Mouse (Mus musculus) intestine, embryonic 14.5 days (tissue): ENCODE results near the gene Phf21a. TPM values are rescaled to one million over a fixed set of nuclear protein-coding genes. Genes with fewer than 3 reads are reported as not detected.
A peak's percentile ranks its signal among the peaks of the same experiment; 100 is the strongest.

ENCODE experiments used
- ATAC-seq: fragments of 200-750 bp; cut with Nextera tagmentation; replicated peaks from 2 replicates; pipeline ENCODE4 v1.8.0; 2017; ENCODE audit warnings: low read depth, moderate number of reproducible peaks, moderate TSS enrichment, moderate library complexity; ENCODE audit not compliant: low FRiP score, low TSS enrichment
- DNase-seq: peaks from one replicate; pipeline ENCODE4 v3.0.0-alpha.2; 2018; ENCODE audit warnings: low spot score
- H3K27ac ChIP-seq: fragments of 300-500 bp; sonication (generic); 2 replicates; pipeline ENCODE4 v1.5.1; 2014; ENCODE audit warnings: low read depth, mild to moderate bottlenecking, control low read depth
- H3K27me3 ChIP-seq: fragments of 300-500 bp; sonication (generic); replicated peaks from 2 replicates; pipeline ENCODE4 v1.6.1; 2014; ENCODE audit warnings: low read length, control low read depth; ENCODE audit not compliant: control insufficient read depth, insufficient read depth
- H3K36me3 ChIP-seq: fragments of 300-500 bp; sonication (generic); 2 replicates; pipeline ENCODE4 v1.6.1; 2014; ENCODE audit warnings: low read length, control low read depth; ENCODE audit not compliant: control insufficient read depth, insufficient read depth
- H3K4me1 ChIP-seq: fragments of 300-500 bp; sonication (generic); replicated peaks from 2 replicates; pipeline ENCODE4 v1.6.1; 2014; ENCODE audit warnings: low read length, control low read depth, mixed read lengths; ENCODE audit not compliant: control insufficient read depth, insufficient read depth
- H3K4me2 ChIP-seq: fragments of 300-500 bp; sonication (generic); 2 replicates; pipeline ENCODE4 v1.6.1; 2014; ENCODE audit warnings: low read length
- H3K4me3 ChIP-seq: fragments of 300-500 bp; sonication (generic); 2 replicates; pipeline ENCODE4 v1.5.1; 2014; ENCODE audit warnings: low read depth, low read length, control low read depth, mixed read lengths
- H3K9ac ChIP-seq: fragments of 300-500 bp; sonication (generic); 2 replicates; pipeline ENCODE4 v1.6.1; 2014; ENCODE audit warnings: mild to moderate bottlenecking, low read length
- H3K9me3 ChIP-seq: fragments of 300-500 bp; sonication (generic); 2 replicates; pipeline ENCODE4 v1.6.1; 2016; ENCODE audit warnings: low read length, control low read depth; ENCODE audit not compliant: control insufficient read depth
- WGBS: fragments of 180-500 bp; shearing (Covaris S2); extraction: QIAGEN DNeasy Blood & Tissue Kit; methylation state at CpG from one replicate; pipeline ENCODE4 v1.1.7; 2014; 5-methylcytosine and 5-hydroxymethylcytosine counted together
- polyA plus RNA-seq: library from polyadenylated mRNA; unstranded; fragments of >200 nt; fragmentation: Nextera tagmentation; extraction: Ambion mirVana; gene quantifications from 2 replicates; pipeline ENCODE4 v1.2.1, GENCODE M21; 2014

Phf21a gene
- polyA plus RNA-seq, 1 experiment from 2014 or later, result 27.5 TPM

DNA sequence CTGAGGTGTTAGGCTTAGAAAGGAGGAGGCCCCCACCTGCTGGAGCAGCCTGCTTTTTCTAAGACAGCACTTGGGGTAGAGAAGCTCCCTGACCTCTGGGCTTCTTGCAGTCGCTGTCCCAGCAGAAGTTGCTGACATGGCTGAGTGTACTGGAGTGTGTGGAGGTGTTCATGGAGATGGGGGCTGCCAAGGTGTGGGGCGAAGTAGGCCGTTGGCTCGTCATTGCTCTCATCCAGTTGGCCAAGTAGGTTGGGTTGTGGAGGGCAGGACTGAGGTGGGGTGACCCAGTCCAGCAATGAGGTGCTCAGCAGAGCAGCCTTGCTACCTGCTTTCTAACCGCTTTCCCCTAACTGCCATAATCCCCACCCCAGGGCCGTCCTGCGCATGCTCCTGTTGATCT, 284.4 kb downstream of the Phf21a start:
- Histone ChIP-seq H3K27me3 (no peaks in the 10 kb centered on the region), H3K9ac (no peak overlapping the region), H3K4me1 (peaks cover 14% of the 10 kb centered on the region), H3K36me3 (peaks cover 46% of the 10 kb centered on the region), H3K4me3 (no peak overlapping the region), H3K27ac (no peak overlapping the region), H3K9me3 (no peaks in the 10 kb centered on the region), H3K4me2 (no peak overlapping the region)
- DNase-seq (no peak), ATAC-seq (no peak)
- 91% methylated on average over 7 of the region's 7 CpGs for WGBS

- WGBS, result 79% methylated on average over 17 of the region's 17 CpGs
- Histone ChIP-seq H3K9ac (no peak overlapping the region), H3K4me1 (peaks cover 8% of the 10 kb centered on the region), H3K9me3 (no peaks in the 10 kb centered on the region), H3K4me3 (no peak overlapping the region), H3K27me3 (no peaks in the 10 kb centered on the region), H3K4me2 (no peak overlapping the region), H3K27ac (no peak overlapping the region), H3K36me3 (peaks cover 68% of the 10 kb centered on the region)
- ATAC-seq, result no peak
- no peak for DNase-seq
Observed at GRCm38 (mm10) chr2:92379783-92380494, 287.0 kb downstream of the Phf21a start.

- Histone ChIP-seq H3K4me3 (no peak overlapping the region), H3K9me3 (no peaks in the 10 kb centered on the region), H3K27me3 (no peaks in the 10 kb centered on the region), H3K36me3 (peaks cover 74% of the 10 kb centered on the region), H3K4me1 (peaks cover 8% of the 10 kb centered on the region), H3K9ac (no peak overlapping the region), H3K27ac (no peak overlapping the region), H3K4me2 (no peak overlapping the region)
- WGBS, result 70% methylated on average over 6 of the region's 6 CpGs
- no peak for DNase-seq
- ATAC-seq, result no peak
Observed at GRCm38 (mm10) chr2:92380495-92381050, 287.7 kb downstream of the Phf21a start.

DNA sequence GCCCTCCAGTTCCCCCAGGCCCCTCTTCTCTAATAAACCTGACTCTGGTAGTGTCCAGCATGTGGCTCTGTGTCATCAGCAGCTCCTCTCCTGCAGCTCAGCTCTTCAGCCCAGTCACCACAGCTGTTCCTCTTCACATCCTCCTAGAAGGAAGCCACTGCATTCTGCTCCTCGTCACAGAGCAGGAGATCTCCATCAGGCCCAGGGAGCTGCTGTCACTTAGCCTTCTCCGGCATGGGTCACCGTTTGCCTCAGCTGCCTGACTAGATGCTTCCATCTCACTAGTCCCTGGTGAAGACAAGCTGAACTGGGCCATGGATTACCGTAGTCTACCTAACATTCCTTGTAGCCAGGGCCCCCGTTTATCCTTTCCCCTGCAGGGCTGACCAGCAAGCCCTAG, 288.2 kb downstream of the Phf21a start:
- Histone ChIP-seq H3K9me3 (no peaks in the 10 kb centered on the region), H3K4me2 (no peak overlapping the region), H3K4me3 (no peak overlapping the region), H3K27me3 (no peaks in the 10 kb centered on the region), H3K9ac (no peak overlapping the region), H3K4me1 (peaks cover 3% of the 10 kb centered on the region), H3K27ac (0 out of 2 replicates have a peak overlapping the region, but pooled peaks have one; percentile 11), H3K36me3 (peaks cover 80% of the 10 kb centered on the region)
- 75% methylated on average over 5 of the region's 5 CpGs for WGBS
- DNase-seq (no peak), ATAC-seq (no peak)

DNA sequence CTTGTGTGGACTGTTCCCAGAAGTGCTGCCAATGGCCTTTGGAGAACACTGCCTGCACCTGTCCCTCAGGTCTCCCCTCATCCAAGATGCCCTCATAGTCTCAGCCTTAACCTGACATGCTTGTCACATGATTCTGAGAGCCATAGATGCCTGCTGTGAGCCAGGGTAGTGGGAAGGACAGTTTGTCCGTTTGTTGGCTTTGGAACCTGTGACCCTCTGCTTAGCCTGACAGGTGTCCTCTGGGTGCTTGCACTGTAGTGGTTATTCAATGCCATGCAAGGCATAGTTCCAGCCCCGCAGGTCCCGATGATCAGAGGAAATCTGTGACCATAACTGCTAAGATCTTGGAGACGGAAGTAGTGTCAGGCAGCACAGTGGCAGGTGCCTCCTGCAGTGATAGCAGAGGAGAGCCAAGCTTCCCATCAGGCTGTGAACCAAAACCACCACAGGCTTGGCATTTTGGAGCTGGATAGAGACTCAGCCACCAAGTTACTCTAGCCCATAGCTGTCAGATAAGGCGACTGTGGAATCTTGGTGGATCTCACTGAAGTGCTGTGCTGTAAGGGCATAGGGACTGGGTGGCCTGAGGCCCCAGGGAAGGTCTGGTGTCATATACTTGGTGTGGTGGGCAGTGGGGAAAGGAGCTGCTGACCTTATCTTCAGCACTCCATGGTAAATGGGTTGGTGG, 289.1 kb downstream of the Phf21a start, which contains the start of gene 1700029I15Rik:
Gene 1700029I15Rik, plus strand, starts transcription at position 638 of the 688 bp plus-strand sequence.
- H3K4me1 ChIP-seq, result no peaks in the 10 kb centered on the region
- WGBS, result 85% methylated on average over 5 of the region's 5 CpGs
- H3K9ac ChIP-seq, result no peak within 1 kb of the TSS
- no peaks in the 10 kb centered on the region for H3K27me3 ChIP-seq
- H3K4me2 ChIP-seq, result no peak within 1 kb of the TSS
- peaks cover 88% of the 10 kb centered on the region for H3K36me3 ChIP-seq
- DNase-seq (no peak), ATAC-seq (no peak)
- H3K4me3 ChIP-seq, result no peak within 1 kb of the TSS
- no peaks in the 10 kb centered on the region for H3K9me3 ChIP-seq
- 0 out of 2 replicates have a peak within 1 kb of the TSS, but pooled peaks have one; percentile 11 for H3K27ac ChIP-seq

DNA sequence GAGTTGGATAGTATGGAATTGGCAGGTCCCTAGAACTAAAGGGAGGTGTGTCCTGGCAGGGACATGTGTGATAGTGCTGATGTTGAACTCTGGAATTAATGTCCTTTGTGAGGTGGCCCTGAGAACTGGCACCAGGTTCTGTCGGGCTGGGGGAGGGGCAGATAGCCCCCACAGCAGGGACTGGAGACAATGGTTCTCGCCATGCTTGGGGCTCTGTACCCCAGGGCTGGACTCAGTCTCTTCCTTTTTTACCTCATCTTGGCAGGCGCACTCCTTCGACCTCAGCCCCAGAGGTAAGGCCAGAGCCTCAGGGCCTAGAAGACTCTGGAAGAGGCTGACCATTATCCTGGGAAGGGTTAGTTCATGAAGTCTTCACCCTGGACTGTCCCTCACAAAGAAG, 289.8 kb downstream of the Phf21a start:
- ATAC-seq, result no peak
- no peaks in the 10 kb centered on the region for H3K9me3 ChIP-seq
- no peak overlapping the region for H3K4me2 ChIP-seq
- no peak for DNase-seq
- no peak overlapping the region for H3K27ac ChIP-seq
- no peaks in the 10 kb centered on the region; the same call in 1 of the 2 replicates for H3K4me1 ChIP-seq
- no peaks in the 10 kb centered on the region for H3K27me3 ChIP-seq
- no peak overlapping the region for H3K4me3 ChIP-seq
- peaks cover 92% of the 10 kb centered on the region for H3K36me3 ChIP-seq
- no peak overlapping the region for H3K9ac ChIP-seq
- WGBS, result 84% methylated on average over 4 of the region's 4 CpGs

DNA sequence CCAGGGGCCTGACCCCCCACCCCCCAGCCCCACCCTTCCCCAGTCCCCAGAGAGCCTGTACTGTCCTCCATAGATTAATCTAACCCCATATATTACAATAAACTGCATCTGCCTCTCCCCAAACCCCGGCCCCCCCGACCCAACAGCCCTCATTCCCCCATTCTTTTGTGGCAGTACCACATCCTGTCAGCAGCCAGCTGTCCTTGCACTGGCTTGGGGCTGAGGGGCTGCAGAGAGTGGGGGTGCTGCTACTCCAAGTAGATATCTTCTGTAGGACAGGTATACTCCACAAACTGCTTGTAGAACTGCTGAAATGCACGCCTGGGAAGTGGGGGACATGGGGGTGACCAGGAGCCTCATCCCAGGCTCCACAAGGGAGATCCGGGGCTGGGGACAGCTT, 291.2 kb downstream of the Phf21a start:
- H3K4me1 ChIP-seq, result peaks cover 7% of the 10 kb centered on the region
- no peak overlapping the region for H3K27ac ChIP-seq
- H3K27me3 ChIP-seq, result no peaks in the 10 kb centered on the region
- no peak for DNase-seq
- H3K36me3 ChIP-seq, result peaks cover 78% of the 10 kb centered on the region
- H3K9ac ChIP-seq, result no peak overlapping the region
- no peak overlapping the region for H3K4me3 ChIP-seq
- WGBS, result 80% methylated on average over 4 of the region's 4 CpGs
- ATAC-seq, result no peak
- H3K4me2 ChIP-seq, result no peak overlapping the region
- H3K9me3 ChIP-seq, result no peaks in the 10 kb centered on the region

DNA sequence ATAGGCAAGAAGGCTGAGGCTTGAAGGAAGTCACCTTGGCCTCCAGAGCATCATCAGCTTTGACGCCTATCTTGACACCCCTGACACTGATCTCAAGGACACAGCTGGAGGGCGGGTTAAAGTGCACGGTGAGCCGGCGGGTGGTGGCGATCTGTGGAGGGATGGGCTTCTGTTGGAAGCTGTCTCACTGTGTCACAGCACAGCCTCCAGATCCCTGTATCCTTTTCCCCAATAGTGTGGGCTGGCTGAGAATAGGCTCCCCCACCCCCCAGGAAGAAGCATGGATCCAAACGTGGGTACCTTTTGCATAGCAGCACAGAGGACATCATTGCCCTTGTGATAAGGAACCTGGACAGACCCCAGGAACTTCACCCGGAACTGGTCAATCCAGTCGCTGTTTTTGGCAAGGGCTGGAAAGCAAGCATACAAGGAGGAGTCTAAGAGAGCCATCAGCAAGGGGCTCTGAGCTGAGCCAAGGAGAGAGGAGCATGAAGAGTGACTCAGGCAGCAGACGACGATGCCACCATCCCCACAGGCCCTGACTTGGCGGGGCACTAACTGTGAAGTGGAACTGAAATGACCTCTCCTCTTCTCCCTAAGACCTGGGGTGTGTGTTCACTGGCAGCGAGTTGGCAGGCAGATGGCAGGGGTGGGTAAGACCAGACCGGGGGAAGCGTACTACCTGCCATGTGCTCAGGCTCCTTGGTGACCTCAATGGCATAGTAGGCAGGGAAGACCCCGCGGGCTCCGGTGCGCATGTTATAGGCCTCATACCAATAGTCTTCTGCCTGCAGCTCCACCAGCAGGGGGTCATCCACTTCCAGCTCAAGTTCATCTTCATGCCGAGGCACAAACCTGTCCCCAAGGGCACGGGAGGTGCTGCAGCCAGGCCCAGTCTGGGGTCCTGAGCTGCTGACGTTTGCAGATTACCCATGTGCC, 292.5 kb downstream of the Phf21a start:
- DNase-seq, result no peak
- peaks cover 13% of the 10 kb centered on the region for H3K4me1 ChIP-seq
- H3K27ac ChIP-seq, result no peak overlapping the region
- H3K4me2 ChIP-seq, result no peak overlapping the region
- H3K4me3 ChIP-seq, result no peak overlapping the region
- H3K9me3 ChIP-seq, result no peaks in the 10 kb centered on the region
- peaks cover 66% of the 10 kb centered on the region for H3K36me3 ChIP-seq
- H3K9ac ChIP-seq, result no peak overlapping the region
- no peak for ATAC-seq
- H3K27me3 ChIP-seq, result no peaks in the 10 kb centered on the region
- WGBS, result 87% methylated on average over 22 of the region's 22 CpGs
